In the genomic region with DNA sequence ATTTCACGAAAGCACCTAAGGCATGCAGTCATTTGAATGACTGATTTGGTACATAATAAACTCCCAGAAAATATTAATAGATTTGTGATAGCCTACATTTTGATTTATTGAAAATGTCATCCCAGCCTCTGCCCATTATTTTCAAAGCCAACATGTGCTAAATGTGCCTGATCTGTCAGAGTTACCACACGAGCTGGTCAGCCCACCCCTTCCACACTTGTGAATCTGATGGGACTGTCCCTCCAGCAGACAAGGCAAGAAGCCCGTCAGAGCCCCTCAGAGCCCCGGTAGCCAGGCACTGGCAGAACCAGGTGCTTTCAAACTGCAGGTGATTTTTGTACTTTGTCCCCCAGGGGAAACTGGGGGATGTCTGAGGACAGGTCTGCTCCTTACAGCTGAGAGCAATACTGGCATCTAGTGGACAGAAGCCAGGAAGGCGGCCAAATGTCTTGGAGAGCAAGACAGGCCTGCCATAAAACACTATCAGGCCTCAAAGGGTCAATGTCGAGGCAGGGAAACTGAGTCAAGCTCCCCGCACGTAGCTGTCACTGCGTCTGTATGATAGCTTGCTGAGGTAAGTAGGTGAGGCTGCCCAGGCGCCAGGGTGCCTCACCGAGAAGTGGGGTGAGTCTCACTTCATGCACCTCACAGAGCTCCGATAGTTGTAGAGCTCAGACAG, we compare ENCODE assay signal across 8 mouse cellular contexts.
DNase-seq lines count a peak whose midpoint lies in the region; ATAC-seq and TF ChIP-seq lines count a peak whose summit lies in the region.

No protein-coding gene starts in this region.

- H3K27ac ChIP-seq in kidney, embryonic 14.5 days (ENCODE audit: low read depth, low read length): no peak overlapping the region
- H3K27ac ChIP-seq in embryonic facial prominence, embryonic 10.5 days (replicated peaks): no peak overlapping the region
- H3K27ac ChIP-seq in kidney, adult 2 months (ENCODE audit: insufficient read depth, low read depth, low read length): no peak overlapping the region
- H3K27ac ChIP-seq in midbrain, postnatal 0 days (ENCODE audit: low read depth, low read length): no peak overlapping the region

- TF ChIP-seq CTCF in Patski (IDR thresholded peaks at IDR 0.05): peak; percentile 72
- no peak; the same call in 1 of the 2 replicates for TF ChIP-seq CTCF in kidney, adult 2 months (conservative IDR thresholded peaks at IDR 0.05; ENCODE audit: insufficient read depth, insufficient read length, low read depth, low read length)
- peak; percentile 89 for TF ChIP-seq CTCF in midbrain, postnatal 0 days (IDR thresholded peaks at IDR 0.05)

- DNase-seq in kidney, adult 11 months: peak; percentile 52
- no peak for DNase-seq in Patski (ENCODE audit: low read depth, low spot score)
- DNase-seq in embryonic facial prominence, embryonic 10.5 days (ENCODE audit: low spot score): peak; percentile 41
- peak; percentile 60 for DNase-seq in kidney, adult 2 months
- peak; percentile 82 for DNase-seq in midbrain, postnatal 0 days (ENCODE audit: low spot score)
- no peak for DNase-seq in thymus, postnatal 25 days
- DNase-seq in heart, postnatal 14 days: no peak

- no peaks in the 10 kb centered on the region; the same call in 1 of the 2 replicates for H3K27me3 ChIP-seq in kidney, embryonic 14.5 days (ENCODE audit: control insufficient read depth, insufficient read depth, low read length)
- H3K27me3 ChIP-seq in Patski: no peaks in the 10 kb centered on the region
- H3K27me3 ChIP-seq in embryonic facial prominence, embryonic 10.5 days (replicated peaks; ENCODE audit: low read depth, poor library complexity, severe bottlenecking): peaks cover 35% of the 10 kb centered on the region
- no peaks in the 10 kb centered on the region for H3K27me3 ChIP-seq in kidney, adult 2 months (replicated peaks; ENCODE audit: control insufficient read depth, insufficient read depth, low read length)
- no peaks in the 10 kb centered on the region for H3K27me3 ChIP-seq in midbrain, postnatal 0 days (ENCODE audit: insufficient read depth, low read length)

- H3K4me3 ChIP-seq in kidney, embryonic 14.5 days (ENCODE audit: low read length): no peak overlapping the region
- no peak overlapping the region for H3K4me3 ChIP-seq in embryonic facial prominence, embryonic 10.5 days
- H3K4me3 ChIP-seq in kidney, adult 2 months (ENCODE audit: insufficient read depth, low read depth, low read length): no peak overlapping the region
- no peak overlapping the region for H3K4me3 ChIP-seq in midbrain, postnatal 0 days (ENCODE audit: low read depth, low read length)

- POLR2A ChIA-PET in Patski (lab: Charles Lee): no interaction called here

- H3K36me3 ChIP-seq in kidney, embryonic 14.5 days (ENCODE audit: control insufficient read depth, insufficient read depth, low read length): no peaks in the 10 kb centered on the region
- H3K36me3 ChIP-seq in embryonic facial prominence, embryonic 10.5 days (replicated peaks): no peaks in the 10 kb centered on the region
- no peaks in the 10 kb centered on the region for H3K36me3 ChIP-seq in kidney, adult 2 months (ENCODE audit: control insufficient read depth, insufficient read depth, low read length)
- H3K36me3 ChIP-seq in midbrain, postnatal 0 days (ENCODE audit: insufficient read depth, low read length): no peaks in the 10 kb centered on the region

- H3K4me2 ChIP-seq in kidney, embryonic 14.5 days (replicated peaks; ENCODE audit: low read depth, low read length): no peak overlapping the region
- no peak overlapping the region for H3K4me2 ChIP-seq in midbrain, postnatal 0 days (ENCODE audit: low read depth, low read length, poor library complexity, severe bottlenecking)

- TF ChIP-seq POLR2A in kidney, adult 2 months (IDR thresholded peaks at IDR 0.05; ENCODE audit: low read depth, low read length): no peak

- 51% methylated on average over 12 of the region's 12 CpGs for WGBS in kidney, embryonic 14.5 days
- 52% methylated on average over 12 of the region's 12 CpGs for WGBS in embryonic facial prominence, embryonic 10.5 days
- 56% methylated on average over 12 of the region's 12 CpGs for WGBS in kidney, adult 2 months
- WGBS in midbrain, postnatal 0 days: 51% methylated on average over 12 of the region's 12 CpGs

- H3K4me1 ChIP-seq in kidney, embryonic 14.5 days (ENCODE audit: control insufficient read depth, insufficient read depth, low read length): no peaks in the 10 kb centered on the region
- H3K4me1 ChIP-seq in embryonic facial prominence, embryonic 10.5 days: peaks cover 6% of the 10 kb centered on the region
- no peaks in the 10 kb centered on the region for H3K4me1 ChIP-seq in kidney, adult 2 months (ENCODE audit: control insufficient read depth, insufficient read depth, low read length)
- H3K4me1 ChIP-seq in midbrain, postnatal 0 days (ENCODE audit: insufficient read depth, low read length): no peaks in the 10 kb centered on the region

- CTCF ChIA-PET in Patski (lab: Charles Lee): interaction anchor here (1.1 to 1.6 kb wide), 2 partner anchors 10 to 377 kb away, joined by 3 to 5 read pairs; no protein-coding TSS in a partner anchor

- in situ Hi-C loops in Patski (cut with MboI; ENCODE audit: low pct_unique_long_range_greater_than_20kb): no loop called here

- H3K9me3 ChIP-seq in kidney, embryonic 14.5 days (ENCODE audit: control insufficient read depth, low read length): no peaks in the 10 kb centered on the region
- H3K9me3 ChIP-seq in embryonic facial prominence, embryonic 10.5 days: no peaks in the 10 kb centered on the region
- no peaks in the 10 kb centered on the region for H3K9me3 ChIP-seq in midbrain, postnatal 0 days (ENCODE audit: low read length)

- no peak for ATAC-seq in kidney, embryonic 14.5 days (ENCODE audit: low FRiP score, low TSS enrichment)
- ATAC-seq in Patski: peak; percentile 54
- ATAC-seq in midbrain, postnatal 0 days (ENCODE audit: low FRiP score): 0 out of 2 replicates have a peak, but pooled peaks have one; percentile 31

- H3K9ac ChIP-seq in kidney, embryonic 14.5 days (ENCODE audit: low read depth, low read length): no peak overlapping the region
- H3K9ac ChIP-seq in midbrain, postnatal 0 days (replicated peaks; ENCODE audit: low read length, poor library complexity, severe bottlenecking): no peak overlapping the region

- intact Hi-C loops in heart, postnatal 14 days (cut with DNase I): no loop called here

Comparison
In these comparisons a context has a peak if more than half of its experiments do, and no peak if none do; other contexts are left out.
1. DNase-seq: peak in kidney, adult 11 months (single experiment), embryonic facial prominence, embryonic 10.5 days (single experiment), kidney, adult 2 months (single experiment) and midbrain, postnatal 0 days (single experiment); none in Patski (single experiment), thymus, postnatal 25 days (single experiment) and heart, postnatal 14 days (0 of 2).